Mouse (Mus musculus) MEL (cell line): ENCODE measurements at regions not wholly inside any gene's neighbourhood (a gene's known extent, or its start where the extent isn't known, plus 50 kb on each side); places are given as distances from the start of the nearest gene placed in this dataset.

Experiments
- DNase-seq: peaks from one replicate; pipeline ENCODE4 v3.0.0; 2011; ENCODE audit warnings: low read depth, low spot score
- H3K27ac ChIP-seq: 2 replicates; pipeline ENCODE4 v1.5.1; 2012; ENCODE audit warnings: low read depth, mild to moderate bottlenecking, control low read depth, low read length, moderate library complexity; ENCODE audit not compliant: control insufficient read depth
- H3K27me3 ChIP-seq, 2 experiments: fragments of 150-350 bp in 1 of 2; sonication (generic) in 1 of 2; 2 replicates each; pipeline ENCODE4 v1.6.1; 2012; ENCODE audit warnings: low read length in 2 of 2, mild to moderate bottlenecking in 2 of 2, improper control_type of control experiment in 1 of 2, moderate library complexity in 1 of 2; ENCODE audit not compliant: insufficient read depth in 2 of 2, control insufficient read depth in 1 of 2
- H3K36me3 ChIP-seq, 2 experiments: 2 replicates each; pipeline ENCODE4 v1.6.1; 2012 to 2014; ENCODE audit warnings: low read length in 2 of 2, improper control_type of control experiment in 1 of 2, inconsistent platforms in 1 of 2, mild to moderate bottlenecking in 1 of 2; ENCODE audit not compliant: insufficient read depth in 2 of 2, control insufficient read depth in 1 of 2
- H3K4me1 ChIP-seq, 2 experiments: fragments of 150-350 bp in 1 of 2; sonication (generic) in 1 of 2; 2 replicates each; pipeline ENCODE4 v1.6.1; 2012; ENCODE audit warnings: low read length in 2 of 2, improper control_type of control experiment in 1 of 2, mild to moderate bottlenecking in 1 of 2; ENCODE audit not compliant: insufficient read depth in 2 of 2, control insufficient read depth in 1 of 2
- H3K4me3 ChIP-seq, 2 experiments: fragments of 150-350 bp in 1 of 2; sonication (generic) in 1 of 2; 2 replicates each; pipeline ENCODE4 v1.5.1; 2012; ENCODE audit warnings: low read depth in 2 of 2, low read length in 2 of 2, mild to moderate bottlenecking in 2 of 2, moderate library complexity in 2 of 2, control low read depth in 1 of 2, improper control_type of control experiment in 1 of 2; ENCODE audit not compliant: control insufficient read depth in 1 of 2, insufficient read depth in 1 of 2
- H3K79me2 ChIP-seq: 2 replicates; pipeline ENCODE4 v1.6.1; 2012; ENCODE audit warnings: mild to moderate bottlenecking, low read length, moderate library complexity; ENCODE audit not compliant: control insufficient read depth, poor library complexity, insufficient read depth
- H3K9ac ChIP-seq: 2 replicates; pipeline ENCODE4 v1.6.1; 2012; ENCODE audit warnings: low read depth, mild to moderate bottlenecking, control low read depth, low read length, moderate library complexity; ENCODE audit not compliant: control insufficient read depth, poor library complexity, severe bottlenecking
- H3K9me3 ChIP-seq: fragments of 150-350 bp; sonication (generic); replicated peaks from 2 replicates; pipeline ENCODE4 v1.6.1; 2012; ENCODE audit warnings: mild to moderate bottlenecking, low read length, improper control_type of control experiment, moderate library complexity; ENCODE audit not compliant: insufficient read depth
- BHLHE40 ChIP-seq: IDR thresholded peaks from 2 replicates; pipeline ENCODE4 v1.6.1; 2012; ENCODE audit warnings: low read depth, mild to moderate bottlenecking, inconsistent platforms, low read length, improper control_type of control experiment, borderline replicate concordance
- CHD2 ChIP-seq: IDR thresholded peaks from 2 replicates; pipeline ENCODE4 v1.6.1; 2011; ENCODE audit warnings: low read length, improper control_type of control experiment
- CTCF ChIP-seq, 3 experiments: IDR thresholded peaks in 2 of 3; conservative IDR thresholded peaks in 1 of 3; 2 replicates each; pipeline ENCODE4 v1.5.1; 2011 to 2012; ENCODE audit warnings: low read length in 3 of 3, low read depth in 2 of 3, mild to moderate bottlenecking in 2 of 3, improper control_type of control experiment in 1 of 3, inconsistent platforms in 1 of 3, mixed read lengths in 1 of 3, moderate library complexity in 1 of 3; ENCODE audit not compliant: control insufficient read depth in 1 of 3, insufficient read depth in 1 of 3, poor library complexity in 1 of 3, severe bottlenecking in 1 of 3
- E2F4 ChIP-seq: IDR thresholded peaks from 2 replicates; pipeline ENCODE4 v1.6.1; 2011; ENCODE audit warnings: low read depth, low read length, improper control_type of control experiment, borderline replicate concordance
- ELF1 ChIP-seq: IDR thresholded peaks from 2 replicates; pipeline ENCODE4 v1.6.1; 2014; ENCODE audit warnings: low read depth, mild to moderate bottlenecking, inconsistent platforms, low read length, improper control_type of control experiment, moderate library complexity
- EP300 ChIP-seq, 2 experiments: IDR thresholded peaks; 2 replicates each; pipeline ENCODE4 v1.6.1; 2011; ENCODE audit warnings: improper control_type of control experiment in 2 of 2, low read length in 2 of 2, low read depth in 1 of 2, mild to moderate bottlenecking in 1 of 2
- ETS1 ChIP-seq: IDR thresholded peaks from 2 replicates; pipeline ENCODE4 v1.6.1; 2012; ENCODE audit warnings: low read depth, mild to moderate bottlenecking, inconsistent platforms, low read length, improper control_type of control experiment, moderate library complexity
- GABPA ChIP-seq: IDR thresholded peaks from 2 replicates; pipeline ENCODE4 v1.6.1; 2012; ENCODE audit warnings: low read depth, mild to moderate bottlenecking, inconsistent platforms, low read length, improper control_type of control experiment, moderate library complexity
- GATA1 ChIP-seq: IDR thresholded peaks from 2 replicates; pipeline ENCODE4 v1.6.1; 2011; ENCODE audit warnings: low read depth, low read length, improper control_type of control experiment
- HCFC1 ChIP-seq: IDR thresholded peaks from 2 replicates; pipeline ENCODE4 v1.6.1; 2012; ENCODE audit warnings: low read depth, mild to moderate bottlenecking, inconsistent platforms, low read length, improper control_type of control experiment, moderate library complexity
- JUND ChIP-seq: IDR thresholded peaks from 2 replicates; pipeline ENCODE4 v1.6.1; 2011; ENCODE audit warnings: low read depth, mild to moderate bottlenecking, improper control_type of control experiment, low read length
- KAT2A ChIP-seq: conservative IDR thresholded peaks from 2 replicates; pipeline ENCODE4 v1.6.1; 2012; ENCODE audit warnings: low read depth, low read length, improper control_type of control experiment, inconsistent platforms
- MAFK ChIP-seq: IDR thresholded peaks from 2 replicates; pipeline ENCODE4 v1.6.1; 2011; ENCODE audit warnings: low read depth, mild to moderate bottlenecking, low read length, improper control_type of control experiment, borderline replicate concordance
- MAX ChIP-seq: IDR thresholded peaks from 2 replicates; pipeline ENCODE4 v1.6.1; 2011; ENCODE audit warnings: low read length, improper control_type of control experiment
- MAZ ChIP-seq: IDR thresholded peaks from 2 replicates; pipeline ENCODE4 v1.6.1; 2012; ENCODE audit warnings: low read depth, mild to moderate bottlenecking, inconsistent platforms, low read length, improper control_type of control experiment
- MYB ChIP-seq: IDR thresholded peaks from 2 replicates; pipeline ENCODE4 v1.6.1; 2011; ENCODE audit warnings: mild to moderate bottlenecking, low read depth, low read length, improper control_type of control experiment
- MYC ChIP-seq: IDR thresholded peaks from 2 replicates; pipeline ENCODE4 v1.6.1; 2011; ENCODE audit warnings: low read depth, mild to moderate bottlenecking, low read length, improper control_type of control experiment, moderate library complexity
- NELFE ChIP-seq: IDR thresholded peaks from 2 replicates; pipeline ENCODE4 v1.6.1; 2011; ENCODE audit warnings: low read depth, low read length, improper control_type of control experiment
- POLR2A ChIP-seq, 2 experiments: IDR thresholded peaks; 2 replicates each; pipeline ENCODE4 v1.6.1; 2011 to 2012; ENCODE audit warnings: low read length in 2 of 2, mild to moderate bottlenecking in 2 of 2, control low read depth in 1 of 2, improper control_type of control experiment in 1 of 2, low read depth in 1 of 2, moderate library complexity in 1 of 2; ENCODE audit not compliant: control insufficient read depth in 1 of 2, insufficient read depth in 1 of 2, poor library complexity in 1 of 2
- POLR2AphosphoS2 ChIP-seq: IDR thresholded peaks from 2 replicates; pipeline ENCODE4 v1.6.1; 2011; ENCODE audit warnings: low read length, improper control_type of control experiment
- POLR2AphosphoS5 ChIP-seq: IDR thresholded peaks from 2 replicates; pipeline ENCODE4 v1.6.1; 2012; ENCODE audit warnings: low read depth, borderline replicate concordance, mild to moderate bottlenecking, inconsistent platforms, low read length, moderate library complexity, mixed read lengths
- RAD21 ChIP-seq: IDR thresholded peaks from 2 replicates; pipeline ENCODE4 v1.6.1; 2011; ENCODE audit warnings: mild to moderate bottlenecking, low read depth, low read length, improper control_type of control experiment
- RCOR1 ChIP-seq: IDR thresholded peaks from 2 replicates; pipeline ENCODE4 v1.6.1; 2012; ENCODE audit warnings: low read depth, mild to moderate bottlenecking, inconsistent platforms, low read length, improper control_type of control experiment
- SIN3A ChIP-seq: IDR thresholded peaks from 2 replicates; pipeline ENCODE4 v1.6.1; 2012; ENCODE audit warnings: low read length, improper control_type of control experiment, inconsistent platforms
- SMC3 ChIP-seq: IDR thresholded peaks from 2 replicates; pipeline ENCODE4 v1.6.1; 2011; ENCODE audit warnings: low read depth, low read length, improper control_type of control experiment
- TAL1 ChIP-seq: IDR thresholded peaks from 2 replicates; pipeline ENCODE4 v1.6.1; 2012; ENCODE audit warnings: mild to moderate bottlenecking, inconsistent platforms, low read length, moderate library complexity, mixed read lengths
- TBP ChIP-seq: IDR thresholded peaks from 2 replicates; pipeline ENCODE4 v1.8.0; 2011; ENCODE audit warnings: low read depth, low read length, improper control_type of control experiment
- TCF12 ChIP-seq: IDR thresholded peaks from 2 replicates; pipeline ENCODE4 v1.6.1; 2014; ENCODE audit warnings: low read depth, mild to moderate bottlenecking, inconsistent platforms, low read length, improper control_type of control experiment, moderate library complexity
- UBTF ChIP-seq: IDR thresholded peaks from 2 replicates; pipeline ENCODE4 v1.6.1; 2012; ENCODE audit warnings: low read depth, mild to moderate bottlenecking, inconsistent platforms, low read length, improper control_type of control experiment, moderate library complexity, borderline replicate concordance; ENCODE audit not compliant: insufficient read depth
- USF1 ChIP-seq: IDR thresholded peaks from 2 replicates; pipeline ENCODE4 v1.6.1; 2014; ENCODE audit warnings: low read depth, mild to moderate bottlenecking, inconsistent platforms, low read length, improper control_type of control experiment, moderate library complexity
- ZC3H11A ChIP-seq: IDR thresholded peaks from 2 replicates; pipeline ENCODE4 v1.6.1; 2012; ENCODE audit warnings: low read depth, mild to moderate bottlenecking, inconsistent platforms, low read length, improper control_type of control experiment
- ZKSCAN1 ChIP-seq: IDR thresholded peaks from 2 replicates; pipeline ENCODE4 v1.6.1; 2012; ENCODE audit warnings: low read depth, mild to moderate bottlenecking, inconsistent platforms, low read length, improper control_type of control experiment, moderate library complexity

DNA sequence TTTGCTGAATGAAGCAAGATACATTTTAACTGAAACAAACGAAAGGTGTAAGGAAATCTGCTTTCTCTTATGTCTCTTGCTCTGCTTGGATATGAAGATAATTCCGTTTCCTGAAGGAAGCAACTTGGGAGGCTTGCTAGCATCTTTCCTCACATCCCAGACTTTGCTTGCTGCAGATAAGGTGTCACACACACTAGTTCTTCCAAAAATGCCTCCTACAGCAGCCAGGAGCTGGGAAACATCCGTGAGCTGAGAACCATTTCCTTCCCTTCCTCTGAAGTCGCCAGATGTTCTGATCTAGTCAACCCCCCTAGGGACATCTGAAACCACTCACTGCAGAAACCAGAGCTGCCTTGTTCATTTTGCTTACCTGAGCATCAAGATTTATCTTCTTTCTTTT is 157.8 kb upstream of the Ank start:
- no peaks in the 10 kb centered on the region for H3K9me3 ChIP-seq
- H3K27me3 ChIP-seq, result no peaks in the 10 kb centered on the region
- no peaks in the 10 kb centered on the region for H3K4me1 ChIP-seq
- H3K4me3 ChIP-seq, result no peak overlapping the region
- no peaks in the 10 kb centered on the region for H3K36me3 ChIP-seq
- no peaks in the 10 kb centered on the region for H3K79me2 ChIP-seq
- no peak for TF ChIP-seq RCOR1
- TF ChIP-seq KAT2A, result no peak
- no peak for TF ChIP-seq MAX
- no peak for TF ChIP-seq TBP
- TF ChIP-seq ELF1, result no peak
- TF ChIP-seq BHLHE40, result no peak
- no peak for TF ChIP-seq JUND
- TF ChIP-seq GATA1, result no peak
- no peak for TF ChIP-seq POLR2AphosphoS2
- no peak for TF ChIP-seq USF1
- TF ChIP-seq MYB, result no peak
- TF ChIP-seq ZKSCAN1, result no peak
- no peak overlapping the region for H3K9ac ChIP-seq
- DNase-seq, result no peak
- H3K27ac ChIP-seq, result no peak overlapping the region

DNA sequence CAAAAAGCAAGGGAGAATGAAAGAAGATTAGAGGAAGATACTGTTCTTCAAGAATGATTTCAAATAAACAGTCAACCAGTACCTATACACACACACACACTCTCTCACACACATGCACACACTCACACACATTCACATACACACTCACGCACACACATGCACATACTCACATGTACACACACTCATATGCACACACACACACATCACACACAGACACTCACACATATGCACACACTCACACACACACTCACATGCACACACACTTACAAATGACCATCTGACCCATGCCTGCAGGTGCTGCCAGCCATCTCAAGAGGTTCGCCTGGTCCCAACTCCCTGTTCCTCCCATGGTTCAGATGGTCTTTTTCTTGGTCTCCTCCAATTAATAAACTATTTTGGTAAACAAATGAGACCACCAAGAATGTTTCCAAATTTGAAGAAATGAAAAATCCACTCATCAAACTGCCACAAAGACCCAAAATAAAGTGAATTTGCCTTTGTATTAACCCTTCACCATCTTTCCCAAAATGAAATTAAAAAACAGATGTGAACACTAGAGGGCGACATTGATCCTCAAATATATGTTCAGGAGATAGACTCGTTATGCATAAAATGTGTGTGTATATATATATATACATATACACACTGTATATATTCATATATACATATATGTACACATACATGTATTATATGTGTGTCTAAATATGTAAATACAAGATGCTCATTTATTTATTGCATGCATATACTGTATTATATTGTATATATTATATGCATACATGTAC is 150.3 kb upstream of the Ank start:
- H3K27me3 ChIP-seq, result no peaks in the 10 kb centered on the region
- TF ChIP-seq ZC3H11A, result peak; percentile 68
- no peak for TF ChIP-seq MAZ
- no peak for TF ChIP-seq GABPA
- TF ChIP-seq TAL1, result no peak
- no peak for TF ChIP-seq ZKSCAN1
- no peak for TF ChIP-seq MAFK
- TF ChIP-seq CHD2, result no peak
- TF ChIP-seq MYC, result no peak
- TF ChIP-seq JUND, result no peak
- TF ChIP-seq SIN3A, result no peak
- TF ChIP-seq GATA1, result no peak
- no peak for TF ChIP-seq TCF12
- TF ChIP-seq NELFE, result no peak
- no peak for TF ChIP-seq ETS1
- TF ChIP-seq EP300 (IDR thresholded peaks at IDR 0.05; ENCODE audit: low read depth in 1 of 2, low read length in 2 of 2), result no peak
- no peak for TF ChIP-seq HCFC1
- peak; percentile 70 for TF ChIP-seq SMC3
- peak; percentile 81 for TF ChIP-seq RAD21
- no peak for TF ChIP-seq POLR2A (IDR thresholded peaks at IDR 0.05; ENCODE audit: control insufficient read depth in 1 of 2, insufficient read depth in 1 of 2, low read depth in 1 of 2, low read length in 2 of 2, poor library complexity in 1 of 2)
- TF ChIP-seq UBTF, result no peak
- TF ChIP-seq E2F4, result no peak
- peak in 2 of 3 experiments; percentile 19 to 74; a peak in 3 of 6 replicates for TF ChIP-seq CTCF (IDR thresholded peaks at IDR 0.05 in 2 of 3, conservative IDR thresholded peaks at IDR 0.05 in 1 of 3; ENCODE audit: control insufficient read depth in 1 of 3, insufficient read depth in 1 of 3, low read depth in 2 of 3, low read length in 3 of 3, poor library complexity in 1 of 3, severe bottlenecking in 1 of 3)
- TF ChIP-seq ELF1, result no peak
- no peak for TF ChIP-seq POLR2AphosphoS2
- TF ChIP-seq POLR2AphosphoS5, result no peak
- TF ChIP-seq, all 39 proteins: peak for 4
- H3K27ac ChIP-seq, result no peak overlapping the region
- H3K4me3 ChIP-seq, result no peak overlapping the region
- DNase-seq, result peak; percentile 49
- H3K9me3 ChIP-seq, result no peaks in the 10 kb centered on the region
- H3K4me1 ChIP-seq, result no peaks in the 10 kb centered on the region
- H3K79me2 ChIP-seq, result no peaks in the 10 kb centered on the region
- H3K36me3 ChIP-seq, result no peaks in the 10 kb centered on the region
- H3K9ac ChIP-seq, result no peak overlapping the region
